Mouse (Mus musculus): ENCODE measurements at regions not wholly inside any gene's neighbourhood (a gene's known extent, or its start where the extent isn't known, plus 50 kb on each side); places are given as distances from the start of the nearest gene placed in this dataset.

DNA sequence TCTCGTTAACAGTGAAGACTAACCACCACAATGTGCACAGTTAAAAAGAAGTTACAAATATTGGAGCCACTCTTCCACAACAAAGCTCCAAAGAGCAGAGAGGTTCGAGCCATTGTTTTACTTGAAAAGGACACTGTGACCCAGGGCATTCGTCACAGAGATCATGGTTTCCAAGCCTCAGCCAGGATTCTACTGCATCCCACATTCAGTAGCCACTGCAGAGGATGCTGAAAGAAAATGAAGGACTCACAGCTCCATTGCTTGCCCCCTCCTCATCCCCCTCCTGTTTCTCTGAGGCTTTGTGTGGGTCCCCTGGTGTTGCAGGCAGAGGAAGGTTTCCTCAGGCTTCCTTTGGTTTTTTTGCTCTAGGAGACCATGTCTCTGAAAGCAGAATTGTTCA lies 182.9 kb downstream of the Mex3b start:
- TF ChIP-seq POLR2A (IDR thresholded peaks at IDR 0.05; ENCODE audit: low read depth, low read length), result no peak
- TF ChIP-seq CTCF (conservative IDR thresholded peaks at IDR 0.05; ENCODE audit: insufficient read depth, insufficient read length, low read depth, low read length), result no peak
